Mouse (Mus musculus): ENCODE results near the gene Ephb1. TPM values are rescaled to one million over a fixed set of nuclear protein-coding genes. Genes with fewer than 3 reads are reported as not detected.

The Ephb1 gene
- total and polyA plus RNA-seq, 3 experiments = not detected

DNA sequence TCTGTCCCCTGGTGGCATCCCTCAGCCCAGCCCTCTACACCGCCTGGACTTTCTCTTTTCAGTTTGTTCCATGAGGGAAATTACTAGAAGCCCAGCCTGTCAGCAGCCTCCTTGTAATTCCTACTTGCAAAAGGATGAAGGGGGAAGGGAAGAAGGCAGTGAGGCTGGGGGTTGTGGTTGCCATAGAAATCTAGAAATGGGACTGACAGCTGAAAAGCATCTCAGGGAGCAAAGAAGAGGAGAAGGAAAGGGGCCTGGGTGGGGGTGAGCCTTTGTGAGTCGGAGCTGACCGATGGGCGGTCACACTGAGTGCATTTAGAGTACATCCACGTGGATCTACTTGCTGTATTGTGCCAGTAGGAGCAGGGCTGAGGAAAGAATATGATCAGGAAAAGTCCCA lies 445.6 kb downstream of the Ephb1 start:
- Histone ChIP-seq H3K4me1 (ENCODE audit: control insufficient read depth in 1 of 2, insufficient read depth in 2 of 2) (no peaks in the 10 kb centered on the region), H3K4me2 (ENCODE audit: insufficient read depth, low read depth, poor library complexity, severe bottlenecking) (no peak overlapping the region), H3K9ac (ENCODE audit: insufficient read depth, low read depth) (no peak overlapping the region), H3K9me3 (replicated peaks; ENCODE audit: low read length) (peaks cover 70% of the 10 kb centered on the region), H3K4me3 (replicated peaks in 1 of 3; ENCODE audit: low read depth in 2 of 3, low read length in 2 of 3, poor library complexity in 1 of 3) (no peak overlapping the region), H3K36me3 (replicated peaks in 1 of 2; ENCODE audit: control insufficient read depth in 1 of 2, insufficient read depth in 1 of 2, low read length in 1 of 2) (no peaks in the 10 kb centered on the region), H3K27me3 (replicated peaks) (no peaks in the 10 kb centered on the region), H3K79me2 (replicated peaks; ENCODE audit: control insufficient read depth, extremely low read depth, insufficient read depth, poor library complexity, severe bottlenecking) (no peaks in the 10 kb centered on the region), H3K27ac (ENCODE audit: insufficient read depth, low read depth) (no peak overlapping the region)
- in situ Hi-C loops (cut with MboI; ENCODE audit: low pct_ligation_motif_present, low pct_unique_long_range_greater_than_20kb, low sequenced_read_pairs) = no loop called here
- no peak for TF ChIP-seq SIN3A (IDR thresholded peaks at IDR 0.05; ENCODE audit: low read length)
- TF ChIP-seq TBP (conservative IDR thresholded peaks at IDR 0.05; ENCODE audit: low read depth, low read length) = no peak
- no peak for TF ChIP-seq CHD1 (IDR thresholded peaks at IDR 0.05; ENCODE audit: low read depth, low read length)
- TF ChIP-seq NELFE (IDR thresholded peaks at IDR 0.05; ENCODE audit: low read depth, low read length) = no peak
- TF ChIP-seq HCFC1 (IDR thresholded peaks at IDR 0.05; ENCODE audit: low read depth, low read length) = no peak
- TF ChIP-seq TCF12 (IDR thresholded peaks at IDR 0.05; ENCODE audit: low read depth, low read length) = no peak
- no peak for DNase-seq (ENCODE audit: extremely low read depth)
- dilution Hi-C loops (cut with MboI; ENCODE audit: extremely low pct_ligation_motif_present, extremely low pct_unique_long_range_greater_than_20kb, low sequenced_read_pairs) = no loop called here

DNA sequence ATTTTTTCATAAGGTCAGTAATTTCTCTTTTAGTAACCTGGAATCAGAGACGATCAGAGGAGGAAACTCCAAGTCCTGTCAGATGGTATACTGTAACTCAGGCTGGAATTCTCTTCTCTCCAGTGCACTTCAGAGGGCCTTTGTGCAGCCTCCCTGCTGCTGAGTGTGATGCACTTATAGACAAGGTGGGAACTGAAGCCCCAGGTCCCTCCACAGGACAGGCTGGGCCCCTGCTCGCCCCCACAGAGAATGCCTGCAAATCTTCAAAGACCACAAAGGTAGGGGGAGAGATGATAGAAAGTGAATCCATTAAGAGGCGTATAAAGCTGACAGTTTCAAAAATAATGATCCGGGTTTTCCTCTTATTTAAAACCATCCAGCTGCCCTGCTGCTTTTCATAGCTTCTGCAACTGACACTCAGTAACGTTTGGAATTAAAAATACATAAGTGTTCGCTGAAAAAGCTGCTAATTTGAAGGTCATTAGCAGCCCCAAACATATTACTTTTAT lies 446.7 kb downstream of the Ephb1 start:
- no peak for DNase-seq (ENCODE audit: extremely low read depth)
- no peaks in the 10 kb centered on the region for H3K4me1 ChIP-seq (ENCODE audit: control insufficient read depth in 1 of 2, insufficient read depth in 2 of 2)
- H3K79me2 ChIP-seq (replicated peaks; ENCODE audit: control insufficient read depth, extremely low read depth, insufficient read depth, poor library complexity, severe bottlenecking) = no peaks in the 10 kb centered on the region
- peaks cover 61% of the 10 kb centered on the region for H3K9me3 ChIP-seq (replicated peaks; ENCODE audit: low read length)
- H3K27me3 ChIP-seq (replicated peaks) = no peaks in the 10 kb centered on the region
- H3K4me2 ChIP-seq (ENCODE audit: insufficient read depth, low read depth, poor library complexity, severe bottlenecking) = no peak overlapping the region
- TF ChIP-seq MAX (IDR thresholded peaks at IDR 0.05; ENCODE audit: low read length) (no peak), CHD1 (IDR thresholded peaks at IDR 0.05; ENCODE audit: low read depth, low read length) (no peak)
- no peaks in the 10 kb centered on the region for H3K36me3 ChIP-seq (replicated peaks in 1 of 2; ENCODE audit: control insufficient read depth in 1 of 2, insufficient read depth in 1 of 2, low read length in 1 of 2)
- H3K4me3 ChIP-seq (replicated peaks in 1 of 3; ENCODE audit: low read depth in 2 of 3, low read length in 2 of 3, poor library complexity in 1 of 3) = no peak overlapping the region
- no peak overlapping the region for H3K27ac ChIP-seq (ENCODE audit: insufficient read depth, low read depth)
- dilution Hi-C loops (cut with MboI; ENCODE audit: extremely low pct_ligation_motif_present, extremely low pct_unique_long_range_greater_than_20kb, low sequenced_read_pairs) (no loop called here), in situ Hi-C loops (cut with MboI; ENCODE audit: low pct_ligation_motif_present, low pct_unique_long_range_greater_than_20kb, low sequenced_read_pairs) (no loop called here)
- H3K9ac ChIP-seq (ENCODE audit: insufficient read depth, low read depth) = no peak overlapping the region

DNA sequence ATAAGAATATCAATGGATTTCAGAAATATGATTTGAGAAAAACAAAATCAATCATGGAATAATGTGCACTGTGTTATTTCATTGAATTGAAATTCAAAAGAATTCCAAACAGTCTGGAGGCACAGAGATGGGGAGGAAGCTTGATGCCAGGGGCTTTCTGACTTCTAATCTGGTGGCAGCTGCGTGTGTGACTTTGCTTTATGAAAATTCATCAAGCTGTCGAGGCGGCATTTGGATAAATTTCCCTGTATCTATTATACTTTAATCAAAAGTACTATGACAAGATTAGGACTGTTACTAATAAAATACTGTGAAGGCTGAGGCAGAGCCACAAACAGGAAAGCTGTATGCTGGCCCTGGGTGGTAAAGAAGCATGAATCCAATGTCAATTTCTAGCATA lies 451.1 kb downstream of the Ephb1 start:
- no peaks in the 10 kb centered on the region for H3K4me1 ChIP-seq (ENCODE audit: control insufficient read depth in 1 of 2, insufficient read depth in 2 of 2)
- in situ Hi-C loops (cut with MboI; ENCODE audit: low pct_ligation_motif_present, low pct_unique_long_range_greater_than_20kb, low sequenced_read_pairs) = no loop called here
- no peak overlapping the region for H3K9ac ChIP-seq (ENCODE audit: insufficient read depth, low read depth)
- no peaks in the 10 kb centered on the region for H3K79me2 ChIP-seq (replicated peaks; ENCODE audit: control insufficient read depth, extremely low read depth, insufficient read depth, poor library complexity, severe bottlenecking)
- H3K4me3 ChIP-seq (replicated peaks in 1 of 3; ENCODE audit: low read depth in 2 of 3, low read length in 2 of 3, poor library complexity in 1 of 3) = no peak overlapping the region
- DNase-seq (ENCODE audit: extremely low read depth) = no peak
- no peak for TF ChIP-seq MAX (IDR thresholded peaks at IDR 0.05; ENCODE audit: low read length)
- no peak overlapping the region for H3K4me2 ChIP-seq (ENCODE audit: insufficient read depth, low read depth, poor library complexity, severe bottlenecking)
- H3K9me3 ChIP-seq (replicated peaks; ENCODE audit: low read length) = peaks cover 48% of the 10 kb centered on the region
- dilution Hi-C loops (cut with MboI; ENCODE audit: extremely low pct_ligation_motif_present, extremely low pct_unique_long_range_greater_than_20kb, low sequenced_read_pairs) = no loop called here
- H3K27ac ChIP-seq (ENCODE audit: insufficient read depth, low read depth) = no peak overlapping the region
- no peaks in the 10 kb centered on the region for H3K27me3 ChIP-seq (replicated peaks)
- no peaks in the 10 kb centered on the region for H3K36me3 ChIP-seq (replicated peaks in 1 of 2; ENCODE audit: control insufficient read depth in 1 of 2, insufficient read depth in 1 of 2, low read length in 1 of 2)

DNA sequence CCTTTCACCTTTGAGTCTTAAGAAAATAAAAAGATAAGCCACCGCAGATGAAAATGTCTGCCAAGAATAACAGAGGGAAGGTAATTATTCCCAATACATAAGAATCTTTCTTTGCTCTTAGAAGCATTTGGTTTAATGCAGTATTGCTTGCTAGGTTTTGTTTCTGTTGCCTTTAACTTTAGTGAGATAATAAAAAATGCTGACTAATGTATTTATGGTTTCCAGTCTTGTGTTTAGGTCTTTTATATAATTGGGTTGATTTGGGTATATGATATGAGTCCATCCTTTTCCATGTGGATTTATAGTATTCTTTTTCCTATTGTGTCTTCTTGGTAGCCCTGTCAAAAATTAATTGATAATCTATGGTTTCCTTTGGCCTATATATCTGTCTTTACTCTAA lies 456.6 kb downstream of the Ephb1 start:
- no peak for DNase-seq (ENCODE audit: extremely low read depth)
- TF ChIP-seq MAFK (IDR thresholded peaks at IDR 0.05; ENCODE audit: insufficient replicate concordance, low read length) (peak; percentile 72), JUND (conservative IDR thresholded peaks at IDR 0.05; ENCODE audit: low read depth, low read length) (no peak)
- dilution Hi-C loops (cut with MboI; ENCODE audit: extremely low pct_ligation_motif_present, extremely low pct_unique_long_range_greater_than_20kb, low sequenced_read_pairs) (no loop called here), in situ Hi-C loops (cut with MboI; ENCODE audit: low pct_ligation_motif_present, low pct_unique_long_range_greater_than_20kb, low sequenced_read_pairs) (no loop called here)
- peaks cover 31% of the 10 kb centered on the region for H3K9me3 ChIP-seq (replicated peaks; ENCODE audit: low read length)
- H3K9ac ChIP-seq (ENCODE audit: insufficient read depth, low read depth) = no peak overlapping the region
- H3K4me1 ChIP-seq (ENCODE audit: control insufficient read depth in 1 of 2, insufficient read depth in 2 of 2) = no peaks in the 10 kb centered on the region
- H3K4me3 ChIP-seq (replicated peaks in 1 of 3; ENCODE audit: low read depth in 2 of 3, low read length in 2 of 3, poor library complexity in 1 of 3) = no peak overlapping the region
- no peak overlapping the region for H3K4me2 ChIP-seq (ENCODE audit: insufficient read depth, low read depth, poor library complexity, severe bottlenecking)
- no peaks in the 10 kb centered on the region for H3K36me3 ChIP-seq (replicated peaks in 1 of 2; ENCODE audit: control insufficient read depth in 1 of 2, insufficient read depth in 1 of 2, low read length in 1 of 2)
- no peak overlapping the region for H3K27ac ChIP-seq (ENCODE audit: insufficient read depth, low read depth)
- no peaks in the 10 kb centered on the region for H3K79me2 ChIP-seq (replicated peaks; ENCODE audit: control insufficient read depth, extremely low read depth, insufficient read depth, poor library complexity, severe bottlenecking)
- no peaks in the 10 kb centered on the region for H3K27me3 ChIP-seq (replicated peaks)

Data from CH12.LX (cell line).